Mouse (Mus musculus): Measurements from ENCODE around the gene Gmpr2.

DNA sequence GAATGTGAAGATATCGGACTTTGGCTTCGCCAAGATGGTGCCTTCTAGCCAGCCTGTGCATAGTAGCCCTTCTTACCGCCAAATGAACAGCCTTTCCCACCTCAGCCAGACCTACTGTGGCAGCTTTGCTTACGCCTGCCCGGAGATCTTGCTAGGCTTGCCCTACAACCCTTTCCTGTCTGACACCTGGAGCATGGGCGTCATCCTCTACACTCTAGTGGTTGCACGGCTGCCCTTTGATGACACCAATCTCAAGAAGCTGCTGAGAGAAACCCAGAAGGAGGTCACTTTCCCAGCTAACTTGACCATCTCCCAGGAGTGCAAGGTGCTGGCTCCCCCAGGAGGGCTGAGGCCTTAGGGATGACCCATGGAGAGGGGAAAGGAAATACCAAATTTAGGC is 20.2 kb upstream of the Gmpr2 start:
- TF ChIP-seq CTCF (IDR thresholded peaks at IDR 0.05; ENCODE audit: control insufficient read depth, insufficient read depth, insufficient replicate concordance, low read depth, low read length) (no peak), POLR2A (IDR thresholded peaks at IDR 0.05; ENCODE audit: control insufficient read depth, low read depth, low read length) (no peak)

All from testis, adult 2 months (tissue).